Mouse (Mus musculus) G1E (cell line): ENCODE measurements around the gene Slc9a7. TPM values are rescaled to one million over a fixed set of nuclear protein-coding genes. Genes with fewer than 3 reads are reported as not detected.

Experiments used
- ATAC-seq: 2 replicates; pipeline ENCODE4 v1.8.0; 2016; ENCODE audit warnings: mild to moderate bottlenecking; ENCODE audit not compliant: insufficient number of reproducible peaks, poor library complexity, low FRiP score, severe bottlenecking; ENCODE audit errors: extremely low read depth
- DNase-seq: peaks from one replicate; pipeline ENCODE4 v3.0.0; 2012; ENCODE audit warnings: low spot score
- H3K27me3 ChIP-seq: 2 replicates; pipeline ENCODE4 v1.6.1; 2012; ENCODE audit warnings: mild to moderate bottlenecking, low read length, inconsistent platforms; ENCODE audit not compliant: insufficient read depth
- H3K36me3 ChIP-seq: replicated peaks from 2 replicates; pipeline ENCODE3; 2012; ENCODE audit warnings: mild to moderate bottlenecking, inconsistent platforms
- H3K4me1 ChIP-seq: 2 replicates; pipeline ENCODE4 v1.6.1; 2012; ENCODE audit warnings: low read depth, low read length, inconsistent platforms, mixed read lengths; ENCODE audit not compliant: insufficient read depth
- H3K4me3 ChIP-seq: 2 replicates; pipeline ENCODE4 v1.5.1; 2012; ENCODE audit warnings: low read depth, mild to moderate bottlenecking, inconsistent platforms, low read length, moderate library complexity, mixed read lengths
- H3K9me3 ChIP-seq: replicated peaks from 2 replicates; pipeline ENCODE4 v1.6.1; 2012; ENCODE audit warnings: inconsistent platforms
- CTCF ChIP-seq: IDR thresholded peaks from 2 replicates; pipeline ENCODE4 v1.5.1; 2012; ENCODE audit warnings: low read depth, low read length, inconsistent platforms, mixed read lengths
- GATA1 ChIP-seq: IDR thresholded peaks from 2 replicates; pipeline ENCODE4 v1.6.1; 2012; ENCODE audit warnings: borderline replicate concordance, low read length, inconsistent platforms, mixed read lengths
- GATA2 ChIP-seq: IDR thresholded peaks from 2 replicates; pipeline ENCODE4 v1.6.1; 2012; ENCODE audit warnings: low read depth, low read length, inconsistent platforms, borderline replicate concordance
- POLR2AphosphoS5 ChIP-seq: IDR thresholded peaks from 2 replicates; pipeline ENCODE4 v1.6.1; 2012; ENCODE audit warnings: low read depth, low read length, inconsistent platforms; ENCODE audit not compliant: insufficient replicate concordance
- TAL1 ChIP-seq: conservative IDR thresholded peaks from 2 replicates; pipeline ENCODE4 v1.6.1; 2012; ENCODE audit warnings: low read depth, low read length, inconsistent platforms, mixed read lengths
- polyA plus RNA-seq: library from polyadenylated mRNA; stranded (reverse); fragments of >175 nt; gene quantifications from 2 replicates; pipeline ENCODE4 v1.2.3, GENCODE M21; 2012
- total RNA-seq, 2 experiments: library from RNA; stranded (forward) in 1 of 2; stranded (reverse) in 1 of 2; fragments of 200-1000 nt in 1 of 2; fragments of >200 nt in 1 of 2; fragmentation: Nextera tagmentation in 1 of 2; gene quantifications; 2 replicates each; pipeline ENCODE4 v1.2.3; 2014 to 2017

Slc9a7 gene
- total and polyA plus RNA-seq, 3 experiments, result not detected

DNA sequence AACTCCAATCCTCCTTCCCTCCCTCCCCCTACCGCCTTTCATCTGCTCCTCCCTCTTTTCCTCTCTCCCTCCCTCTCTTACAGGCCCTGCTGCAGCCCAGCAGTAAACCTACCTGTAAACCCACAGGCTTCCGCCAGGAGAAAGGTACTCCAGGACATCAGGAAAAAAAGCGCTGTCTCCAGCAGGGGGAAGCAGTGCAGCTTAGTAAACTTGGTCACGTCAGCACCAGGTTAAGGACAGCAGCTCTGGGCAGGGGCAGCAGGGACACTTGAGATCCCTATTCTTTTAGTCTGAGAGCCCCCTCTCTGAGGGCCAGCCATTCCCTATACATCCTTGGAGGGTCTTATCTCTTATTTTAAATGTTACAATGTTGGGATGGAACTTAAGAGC is 129.3 kb downstream of the Slc9a7 start:
- no peaks in the 10 kb centered on the region for H3K36me3 ChIP-seq
- ATAC-seq (no peak), DNase-seq (no peak)

DNA sequence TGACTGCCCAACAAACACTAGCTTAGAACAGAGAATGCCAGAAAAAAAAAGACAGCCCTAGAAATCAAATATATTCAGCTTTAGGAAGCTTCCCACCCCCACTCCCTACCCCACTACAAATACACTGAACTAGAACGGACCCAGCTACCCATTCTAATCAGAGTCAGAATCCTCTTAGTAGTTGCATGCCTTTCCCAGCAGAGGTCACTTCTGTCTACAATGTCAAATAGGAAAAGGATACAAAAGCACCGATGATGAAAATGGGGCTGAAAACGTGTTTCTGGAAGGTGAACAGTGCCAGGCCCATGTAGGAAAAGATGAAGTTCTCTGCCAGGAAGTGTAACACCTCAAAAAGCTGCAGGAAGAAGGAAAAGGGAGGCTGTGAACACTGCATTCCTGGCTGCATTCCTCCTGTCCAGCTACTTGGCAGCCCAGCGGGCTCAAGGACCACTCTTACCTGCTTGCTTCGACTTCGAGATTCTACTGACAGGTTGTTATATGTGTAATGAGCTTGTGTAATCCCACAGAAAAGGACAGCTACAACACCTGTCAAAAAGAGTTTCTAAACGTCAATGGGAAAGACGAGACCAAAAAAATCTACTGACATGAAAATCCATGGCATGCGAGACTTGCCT is 129.8 kb downstream of the Slc9a7 start:
- DNase-seq (no peak), ATAC-seq (no peak)
- Histone ChIP-seq H3K4me3 (no peak overlapping the region), H3K9me3 (no peaks in the 10 kb centered on the region), H3K36me3 (no peaks in the 10 kb centered on the region), H3K27me3 (no peaks in the 10 kb centered on the region), H3K4me1 (no peaks in the 10 kb centered on the region)
- TF ChIP-seq GATA1, result no peak
- TF ChIP-seq CTCF, result no peak
- no peak for TF ChIP-seq GATA2

More for the DNA sequence above, 129.3 kb downstream of the Slc9a7 start:
- H3K9me3 ChIP-seq, result no peaks in the 10 kb centered on the region
- TF ChIP-seq CTCF, result no peak
- no peak for TF ChIP-seq GATA2
- TF ChIP-seq POLR2AphosphoS5, result no peak
- no peak for TF ChIP-seq TAL1
- TF ChIP-seq GATA1, result no peak
- no peak overlapping the region for H3K4me3 ChIP-seq
- H3K4me1 ChIP-seq, result no peaks in the 10 kb centered on the region
- H3K27me3 ChIP-seq, result no peaks in the 10 kb centered on the region

DNA sequence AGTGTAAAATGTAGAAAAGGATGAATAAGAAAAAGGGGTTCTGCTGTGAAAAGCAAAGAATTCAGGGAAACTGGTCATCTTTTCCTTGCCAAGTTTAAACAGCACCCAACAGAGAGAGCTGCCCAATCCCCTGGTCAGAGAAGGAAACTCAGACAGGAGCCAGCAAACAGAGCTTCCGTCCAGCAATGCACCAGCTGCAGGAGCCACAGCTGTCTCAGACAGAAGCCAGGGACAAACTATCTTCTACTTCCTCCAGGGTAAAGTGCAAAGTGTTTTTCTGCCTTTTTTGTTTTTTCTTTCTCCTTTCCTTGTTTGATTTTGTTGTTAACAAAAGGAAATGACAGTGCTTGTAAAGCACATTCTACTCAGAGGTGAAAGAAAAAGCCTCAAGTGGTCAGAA is 131.3 kb downstream of the Slc9a7 start:
- Histone ChIP-seq H3K9me3 (no peaks in the 10 kb centered on the region), H3K4me1 (no peaks in the 10 kb centered on the region), H3K36me3 (no peaks in the 10 kb centered on the region), H3K4me3 (no peak overlapping the region), H3K27me3 (no peaks in the 10 kb centered on the region)
- TF ChIP-seq GATA1, result no peak
- TF ChIP-seq TAL1, result no peak
- no peak for TF ChIP-seq POLR2AphosphoS5
- TF ChIP-seq GATA2, result no peak
- TF ChIP-seq CTCF, result no peak
- ATAC-seq (no peak), DNase-seq (no peak)

DNA sequence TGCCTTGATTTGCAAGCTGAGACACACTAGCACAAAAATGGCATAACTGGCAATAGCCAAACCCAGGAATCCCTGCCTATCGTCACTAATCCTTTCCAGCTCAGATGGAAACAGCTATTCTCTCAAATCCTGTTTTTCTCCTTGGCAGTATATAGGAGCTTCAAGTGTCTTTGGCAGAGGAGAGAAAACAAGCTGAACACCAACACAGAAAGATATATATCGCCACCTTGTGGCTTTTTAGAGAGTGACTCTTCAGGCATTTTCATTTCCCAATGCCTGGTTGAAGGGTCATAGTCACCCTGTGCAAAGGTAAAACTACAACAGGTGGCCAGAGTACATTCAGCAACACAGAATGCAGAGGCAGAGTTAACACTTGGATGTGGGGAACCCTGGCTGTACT is 134.1 kb downstream of the Slc9a7 start:
- no peaks in the 10 kb centered on the region for H3K27me3 ChIP-seq
- TF ChIP-seq GATA1 (no peak), GATA2 (no peak), CTCF (no peak), TAL1 (no peak), POLR2AphosphoS5 (no peak)
- no peak overlapping the region for H3K4me3 ChIP-seq
- H3K9me3 ChIP-seq, result no peaks in the 10 kb centered on the region
- H3K4me1 ChIP-seq, result no peaks in the 10 kb centered on the region
- no peak for ATAC-seq
- DNase-seq, result no peak
- H3K36me3 ChIP-seq, result no peaks in the 10 kb centered on the region

DNA sequence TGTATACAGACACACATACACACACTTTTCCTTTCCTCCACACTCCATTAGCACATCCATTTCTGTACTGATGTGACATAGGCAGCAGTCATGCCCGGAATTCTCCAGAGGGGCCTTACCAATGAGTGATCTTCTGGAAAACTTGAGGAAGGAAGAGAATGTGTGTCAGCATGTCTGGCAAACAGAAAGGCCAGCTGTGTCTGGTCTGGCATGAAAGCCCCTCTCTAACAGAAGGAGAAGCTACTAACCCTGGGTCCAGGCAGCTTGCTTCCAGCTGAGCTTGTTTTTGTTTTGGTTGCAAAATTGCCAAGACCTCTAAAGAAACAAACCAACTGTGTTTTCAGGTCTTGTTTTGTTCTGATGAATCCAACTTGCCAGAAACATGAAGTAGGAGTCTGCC is 162.1 kb downstream of the Slc9a7 start:
- DNase-seq (no peak), ATAC-seq (no peak)
- Histone ChIP-seq H3K36me3 (no peaks in the 10 kb centered on the region), H3K9me3 (no peaks in the 10 kb centered on the region), H3K4me3 (no peak overlapping the region), H3K27me3 (no peaks in the 10 kb centered on the region), H3K4me1 (no peaks in the 10 kb centered on the region)
- TF ChIP-seq GATA2 (no peak), POLR2AphosphoS5 (no peak), TAL1 (no peak), CTCF (no peak), GATA1 (no peak)

DNA sequence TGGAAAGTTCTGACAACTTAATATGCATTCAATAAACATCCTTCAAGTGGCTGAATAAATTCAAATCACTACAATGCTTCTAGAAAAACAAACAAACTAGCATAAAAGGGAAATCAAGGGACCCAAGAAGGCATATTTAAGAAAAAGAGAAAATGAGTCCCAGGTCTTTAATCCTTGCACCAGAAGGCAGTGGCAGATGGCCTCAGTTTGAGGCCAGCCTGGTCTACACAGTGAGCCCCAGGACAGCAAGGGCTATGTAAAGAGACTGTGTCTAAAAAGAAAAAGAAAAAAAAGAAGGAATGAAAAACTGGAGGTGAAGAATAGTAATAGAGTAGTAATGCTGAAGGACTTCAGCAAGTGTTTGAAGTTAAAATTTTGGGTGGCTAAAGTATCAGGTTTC is 162.7 kb downstream of the Slc9a7 start:
- no peak for TF ChIP-seq GATA2
- Histone ChIP-seq H3K36me3 (no peaks in the 10 kb centered on the region), H3K27me3 (no peaks in the 10 kb centered on the region), H3K9me3 (no peaks in the 10 kb centered on the region), H3K4me3 (no peak overlapping the region), H3K4me1 (no peaks in the 10 kb centered on the region)
- ATAC-seq (no peak), DNase-seq (no peak)

DNA sequence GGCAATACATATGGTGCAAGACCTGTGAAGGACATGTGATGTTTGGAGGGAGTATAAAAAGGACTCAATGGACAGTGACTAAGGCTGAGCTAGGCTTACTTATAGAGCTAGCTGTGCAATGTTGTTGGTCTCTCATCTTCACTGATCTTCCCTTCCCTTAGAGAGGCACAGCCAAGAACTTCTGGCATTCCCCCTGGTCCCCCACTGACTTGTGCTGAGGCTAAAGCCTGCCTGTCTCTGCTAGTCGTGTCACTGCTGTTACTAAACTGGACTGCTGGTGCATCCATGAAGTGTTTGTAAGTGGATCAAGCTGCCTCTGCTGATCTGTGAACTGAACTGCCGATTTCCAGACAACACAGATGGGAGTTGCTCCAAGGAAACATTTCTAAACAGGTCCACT is 166.1 kb downstream of the Slc9a7 start:
- H3K36me3 ChIP-seq, result no peaks in the 10 kb centered on the region
- ATAC-seq, result no peak
- no peak for DNase-seq
- TF ChIP-seq TAL1 (no peak), POLR2AphosphoS5 (no peak), CTCF (no peak), GATA2 (no peak), GATA1 (no peak)
- H3K4me1 ChIP-seq, result no peaks in the 10 kb centered on the region
- H3K27me3 ChIP-seq, result no peaks in the 10 kb centered on the region
- no peak overlapping the region for H3K4me3 ChIP-seq
- H3K9me3 ChIP-seq, result no peaks in the 10 kb centered on the region
